Mouse (Mus musculus): ENCODE results near the gene Rims1. TPM values are rescaled to one million over a fixed set of nuclear protein-coding genes. Genes with fewer than 3 reads are reported as not detected.

Rims1 gene
- polyA plus RNA-seq, 1 experiment from 2014 or later = 3.2 TPM

DNA sequence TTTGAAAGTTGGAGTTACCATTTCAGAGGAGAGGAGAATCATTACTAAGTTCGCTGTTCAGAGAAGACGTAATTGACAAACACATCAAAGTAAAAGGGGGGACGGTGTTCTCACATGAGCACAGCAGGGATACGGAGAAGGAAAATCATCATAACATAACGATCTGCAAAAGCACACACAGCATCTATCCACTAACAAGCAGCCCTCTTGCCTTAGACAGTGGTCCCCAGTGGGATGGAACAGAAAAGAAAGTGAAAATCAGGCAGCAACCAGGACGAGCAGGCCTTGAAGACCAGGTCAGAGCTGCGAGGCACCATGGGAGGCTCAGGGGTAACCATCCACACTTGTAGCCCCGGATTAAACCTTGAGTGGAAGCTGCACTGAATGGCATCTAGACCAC is 176.8 kb downstream of the Rims1 start:
- H3K9me3 ChIP-seq (replicated peaks; ENCODE audit: control insufficient read depth, low read length) = no peaks in the 10 kb centered on the region
- no peaks in the 10 kb centered on the region for H3K36me3 ChIP-seq (ENCODE audit: control insufficient read depth, insufficient read depth, low read length)
- no peak overlapping the region for H3K27ac ChIP-seq (ENCODE audit: low read depth, low read length)
- no peak overlapping the region for H3K9ac ChIP-seq (ENCODE audit: low read length)
- DNase-seq (ENCODE audit: low spot score) (no peak), ATAC-seq (peak; percentile 20; the same call in 1 of the 2 replicates)
- no peak overlapping the region for H3K4me3 ChIP-seq (ENCODE audit: low read depth, low read length)
- WGBS = 44% methylated on average over 8 of the region's 8 CpGs
- no peaks in the 10 kb centered on the region for H3K27me3 ChIP-seq (replicated peaks; ENCODE audit: control insufficient read depth, insufficient read depth, low read length)
- no peak overlapping the region for H3K4me2 ChIP-seq (ENCODE audit: low read length)
- no peaks in the 10 kb centered on the region for H3K4me1 ChIP-seq (ENCODE audit: control insufficient read depth, insufficient read depth, low read length)

DNA sequence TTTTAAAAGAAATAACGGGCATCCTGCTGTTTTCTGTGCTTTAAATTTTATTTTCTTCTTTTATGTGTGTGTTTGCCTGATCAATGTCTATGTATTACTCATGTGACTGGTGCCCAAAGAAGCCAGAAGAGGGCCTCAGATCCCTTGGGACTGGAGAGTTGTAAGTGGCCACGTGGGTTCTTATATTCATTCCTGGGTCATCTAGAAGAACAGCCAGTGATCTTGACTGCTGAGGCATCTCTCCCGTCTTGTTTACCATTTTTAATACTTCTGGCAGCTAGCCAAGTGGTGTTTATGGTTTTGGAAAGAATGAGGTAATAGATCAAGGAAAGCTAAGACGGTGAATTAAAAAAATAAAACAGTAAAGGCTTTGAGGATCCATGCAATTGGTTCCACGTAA is 178.8 kb downstream of the Rims1 start:
- Histone ChIP-seq H3K27me3 (replicated peaks; ENCODE audit: control insufficient read depth, insufficient read depth, low read length) (no peaks in the 10 kb centered on the region), H3K4me3 (ENCODE audit: low read depth, low read length) (no peak overlapping the region), H3K4me2 (ENCODE audit: low read length) (no peak overlapping the region), H3K9ac (ENCODE audit: low read length) (no peak overlapping the region), H3K9me3 (replicated peaks; ENCODE audit: control insufficient read depth, low read length) (no peaks in the 10 kb centered on the region), H3K27ac (ENCODE audit: low read depth, low read length) (no peak overlapping the region), H3K36me3 (ENCODE audit: control insufficient read depth, insufficient read depth, low read length) (no peaks in the 10 kb centered on the region), H3K4me1 (ENCODE audit: control insufficient read depth, insufficient read depth, low read length) (no peaks in the 10 kb centered on the region)
- ATAC-seq (no peak), DNase-seq (ENCODE audit: low spot score) (peak; percentile 38)
- WGBS = 46% methylated on average over 5 of the region's 5 CpGs

DNA sequence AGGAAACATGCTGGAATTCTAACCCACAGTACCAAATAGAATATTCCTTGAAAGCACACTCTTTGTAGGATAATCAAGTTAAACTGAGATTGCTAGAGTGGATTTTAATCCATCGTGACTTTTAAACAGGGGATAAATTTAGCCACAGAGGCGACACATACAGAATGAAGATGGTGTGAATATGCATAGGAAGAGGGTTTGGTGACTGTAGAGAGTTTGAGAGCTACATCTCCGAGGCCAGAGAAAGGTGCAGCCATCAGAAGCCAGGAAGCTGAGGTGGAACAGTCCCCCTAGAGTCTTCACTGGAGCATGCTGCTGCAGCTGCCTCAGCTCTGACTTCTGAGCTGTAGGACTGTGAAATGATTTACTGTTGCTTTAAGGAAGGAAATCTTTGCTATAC is 179.5 kb downstream of the Rims1 start:
- Histone ChIP-seq H3K9me3 (replicated peaks; ENCODE audit: control insufficient read depth, low read length) (no peaks in the 10 kb centered on the region), H3K4me2 (ENCODE audit: low read length) (no peak overlapping the region), H3K9ac (ENCODE audit: low read length) (no peak overlapping the region), H3K27me3 (replicated peaks; ENCODE audit: control insufficient read depth, insufficient read depth, low read length) (no peaks in the 10 kb centered on the region), H3K4me1 (ENCODE audit: control insufficient read depth, insufficient read depth, low read length) (no peaks in the 10 kb centered on the region), H3K4me3 (ENCODE audit: low read depth, low read length) (no peak overlapping the region), H3K27ac (ENCODE audit: low read depth, low read length) (no peak overlapping the region), H3K36me3 (ENCODE audit: control insufficient read depth, insufficient read depth, low read length) (no peaks in the 10 kb centered on the region)
- whole genome bisulfite sequencing = 73% methylated on average over 3 of the region's 3 CpGs
- DNase-seq (ENCODE audit: low spot score) (no peak), ATAC-seq (no peak)

DNA sequence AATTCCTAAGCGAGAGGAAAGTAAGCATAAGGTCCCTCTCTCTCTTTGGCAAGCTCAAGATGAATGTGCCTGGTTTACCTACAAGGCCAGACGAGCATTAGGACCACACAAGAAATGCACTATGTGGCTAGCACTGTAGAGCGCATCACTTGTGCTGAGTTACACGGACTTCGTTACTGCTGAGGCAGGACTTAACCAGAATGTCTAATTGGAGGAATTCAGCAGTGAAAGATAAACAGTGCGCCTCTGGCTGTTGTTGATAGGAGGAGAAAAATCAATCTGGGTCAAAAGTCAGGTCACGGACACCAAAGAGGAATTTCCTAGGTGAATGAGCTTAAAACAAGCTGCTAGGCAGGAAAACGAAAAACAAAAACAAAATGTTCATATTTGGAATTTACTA is 185.0 kb downstream of the Rims1 start:
- DNase-seq (ENCODE audit: low spot score) (no peak), ATAC-seq (no peak)
- Histone ChIP-seq H3K36me3 (ENCODE audit: control insufficient read depth, insufficient read depth, low read length) (no peaks in the 10 kb centered on the region), H3K27me3 (replicated peaks; ENCODE audit: control insufficient read depth, insufficient read depth, low read length) (no peaks in the 10 kb centered on the region), H3K27ac (ENCODE audit: low read depth, low read length) (no peak overlapping the region), H3K4me2 (ENCODE audit: low read length) (no peak overlapping the region), H3K9ac (ENCODE audit: low read length) (no peak overlapping the region), H3K4me1 (ENCODE audit: control insufficient read depth, insufficient read depth, low read length) (no peaks in the 10 kb centered on the region), H3K4me3 (ENCODE audit: low read depth, low read length) (no peak overlapping the region), H3K9me3 (replicated peaks; ENCODE audit: control insufficient read depth, low read length) (no peaks in the 10 kb centered on the region)
- 71% methylated on average over 8 of the region's 8 CpGs for WGBS

DNA sequence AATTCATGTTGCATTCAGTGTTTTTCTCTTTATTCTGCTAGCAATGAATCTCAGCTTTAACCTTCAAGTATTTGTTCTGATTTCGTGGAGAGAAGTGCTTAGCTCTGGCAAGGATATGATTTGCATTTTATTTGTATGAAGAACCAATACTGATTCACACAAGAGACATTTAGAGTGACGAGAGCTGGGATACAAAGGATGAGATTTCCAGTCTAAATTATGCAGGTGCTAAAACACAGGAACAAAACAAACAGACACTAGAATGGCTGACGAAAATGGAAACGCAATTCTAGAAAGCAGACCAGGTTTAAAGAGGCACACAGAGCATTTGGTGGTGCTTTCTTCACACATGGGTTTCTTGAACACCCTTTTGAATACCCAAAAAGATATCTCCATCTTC is 190.2 kb downstream of the Rims1 start:
- no peak overlapping the region for H3K27ac ChIP-seq (ENCODE audit: low read depth, low read length)

DNA sequence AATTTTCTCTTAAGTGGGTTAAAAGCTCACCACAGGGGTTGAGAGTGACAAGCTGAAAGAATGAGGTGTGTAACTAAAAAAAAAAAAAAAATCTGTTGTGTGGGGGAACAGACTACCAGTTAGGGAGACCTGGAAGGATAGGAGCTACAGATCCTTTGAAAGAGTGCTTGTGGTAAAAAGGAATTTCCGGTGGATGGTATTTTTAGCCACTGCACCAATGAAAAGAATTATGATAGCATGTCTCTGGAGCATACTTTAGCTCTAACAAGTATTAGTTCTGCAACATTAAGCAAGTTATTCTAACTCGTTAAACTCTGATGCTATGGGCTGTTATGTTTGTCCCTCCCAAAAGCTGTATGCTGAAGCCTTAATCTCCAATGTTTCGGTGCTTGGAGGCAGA is 192.2 kb downstream of the Rims1 start:
- 54% methylated on average over 3 of the region's 3 CpGs for WGBS
- DNase-seq (ENCODE audit: low spot score) (no peak), ATAC-seq (no peak)
- Histone ChIP-seq H3K36me3 (ENCODE audit: control insufficient read depth, insufficient read depth, low read length) (no peaks in the 10 kb centered on the region), H3K27me3 (replicated peaks; ENCODE audit: control insufficient read depth, insufficient read depth, low read length) (no peaks in the 10 kb centered on the region), H3K9ac (ENCODE audit: low read length) (no peak overlapping the region), H3K4me2 (ENCODE audit: low read length) (no peak overlapping the region), H3K4me1 (ENCODE audit: control insufficient read depth, insufficient read depth, low read length) (no peaks in the 10 kb centered on the region), H3K27ac (ENCODE audit: low read depth, low read length) (no peak overlapping the region), H3K9me3 (replicated peaks; ENCODE audit: control insufficient read depth, low read length) (no peaks in the 10 kb centered on the region), H3K4me3 (ENCODE audit: low read depth, low read length) (no peak overlapping the region)

More for the DNA sequence above, 190.2 kb downstream of the Rims1 start:
- ATAC-seq (no peak), DNase-seq (ENCODE audit: low spot score) (no peak)
- no peaks in the 10 kb centered on the region for H3K4me1 ChIP-seq (ENCODE audit: control insufficient read depth, insufficient read depth, low read length)
- WGBS = 54% methylated on average over 4 of the region's 4 CpGs
- H3K9ac ChIP-seq (ENCODE audit: low read length) = no peak overlapping the region
- no peak overlapping the region for H3K4me2 ChIP-seq (ENCODE audit: low read length)
- no peaks in the 10 kb centered on the region for H3K9me3 ChIP-seq (replicated peaks; ENCODE audit: control insufficient read depth, low read length)
- H3K27me3 ChIP-seq (replicated peaks; ENCODE audit: control insufficient read depth, insufficient read depth, low read length) = no peaks in the 10 kb centered on the region
- H3K36me3 ChIP-seq (ENCODE audit: control insufficient read depth, insufficient read depth, low read length) = no peaks in the 10 kb centered on the region
- no peak overlapping the region for H3K4me3 ChIP-seq (ENCODE audit: low read depth, low read length)

DNA sequence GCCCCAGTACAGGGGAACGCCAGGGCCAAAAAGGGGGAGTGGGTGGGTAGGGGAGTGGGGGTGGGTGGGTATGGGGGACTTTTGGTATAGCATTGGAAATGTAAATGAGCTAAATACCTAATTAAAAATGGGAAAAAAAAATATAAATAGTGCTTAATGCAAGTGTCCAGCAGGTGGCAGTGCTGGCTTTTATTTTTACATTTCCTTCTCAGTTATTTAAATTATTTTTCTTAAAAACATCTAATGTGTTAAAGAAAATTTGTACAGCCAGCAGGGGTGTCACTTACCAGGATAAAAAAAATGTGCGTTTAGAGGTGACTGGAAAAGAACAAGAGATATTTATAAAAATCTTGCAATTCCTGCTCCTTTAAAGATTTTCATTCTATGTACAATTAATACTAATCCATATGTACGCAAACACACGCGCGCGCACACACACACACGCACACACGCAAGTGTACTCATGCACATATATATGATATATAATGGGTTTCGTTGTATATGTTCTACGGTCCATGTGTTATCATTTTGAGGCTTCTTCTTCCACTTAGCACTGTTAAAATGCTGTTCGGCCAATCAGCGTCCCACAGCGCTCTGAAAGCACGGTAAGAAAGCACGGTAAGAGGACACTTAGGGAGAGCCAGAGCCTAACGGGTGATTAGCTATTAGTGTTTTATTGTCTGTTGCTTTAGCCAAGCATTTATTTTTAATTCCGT is 201.3 kb downstream of the Rims1 start:
- peak; percentile 67 for DNase-seq (ENCODE audit: low spot score)
- ATAC-seq = peak; percentile 46; the same call in 1 of the 2 replicates
- no peaks in the 10 kb centered on the region for H3K4me1 ChIP-seq (ENCODE audit: control insufficient read depth, insufficient read depth, low read length)
- no peaks in the 10 kb centered on the region for H3K27me3 ChIP-seq (replicated peaks; ENCODE audit: control insufficient read depth, insufficient read depth, low read length)
- 64% methylated on average over 18 of the region's 18 CpGs for WGBS
- H3K9ac ChIP-seq (ENCODE audit: low read length) = no peak overlapping the region
- H3K4me3 ChIP-seq (ENCODE audit: low read depth, low read length) = no peak overlapping the region
- no peaks in the 10 kb centered on the region for H3K36me3 ChIP-seq (ENCODE audit: control insufficient read depth, insufficient read depth, low read length)
- no peak overlapping the region for H3K4me2 ChIP-seq (ENCODE audit: low read length)
- no peaks in the 10 kb centered on the region for H3K9me3 ChIP-seq (replicated peaks; ENCODE audit: control insufficient read depth, low read length)
- H3K27ac ChIP-seq (ENCODE audit: low read depth, low read length) = no peak overlapping the region

DNA sequence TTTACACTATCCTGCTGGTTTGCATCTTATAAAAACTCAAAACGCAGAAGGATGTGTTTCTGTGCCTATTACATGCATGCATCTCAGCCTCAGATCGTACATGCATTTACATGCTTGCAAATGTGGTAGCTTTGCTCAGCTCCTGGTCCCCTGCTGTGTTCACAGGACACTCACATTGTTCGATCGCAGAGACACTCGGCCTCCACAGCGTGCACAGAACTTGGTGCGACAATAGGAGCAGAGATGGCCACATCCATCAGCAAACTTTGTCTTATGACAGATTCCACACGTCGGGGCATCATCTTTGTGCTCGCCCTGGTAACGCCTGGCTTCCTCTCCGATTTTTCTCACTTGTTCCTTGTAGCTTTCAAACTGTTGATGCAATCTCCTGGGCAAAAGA is 209.6 kb downstream of the Rims1 start:
- Histone ChIP-seq H3K4me2 (ENCODE audit: low read length) (no peak overlapping the region), H3K36me3 (ENCODE audit: control insufficient read depth, insufficient read depth, low read length) (no peaks in the 10 kb centered on the region), H3K4me3 (ENCODE audit: low read depth, low read length) (no peak overlapping the region), H3K9me3 (replicated peaks; ENCODE audit: control insufficient read depth, low read length) (no peaks in the 10 kb centered on the region), H3K9ac (ENCODE audit: low read length) (no peak overlapping the region), H3K27ac (ENCODE audit: low read depth, low read length) (no peak overlapping the region), H3K27me3 (replicated peaks; ENCODE audit: control insufficient read depth, insufficient read depth, low read length) (no peaks in the 10 kb centered on the region), H3K4me1 (ENCODE audit: control insufficient read depth, insufficient read depth, low read length) (no peaks in the 10 kb centered on the region)
- ATAC-seq = no peak
- DNase-seq (ENCODE audit: low spot score) = no peak
- WGBS = 71% methylated on average over 12 of the region's 12 CpGs

DNA sequence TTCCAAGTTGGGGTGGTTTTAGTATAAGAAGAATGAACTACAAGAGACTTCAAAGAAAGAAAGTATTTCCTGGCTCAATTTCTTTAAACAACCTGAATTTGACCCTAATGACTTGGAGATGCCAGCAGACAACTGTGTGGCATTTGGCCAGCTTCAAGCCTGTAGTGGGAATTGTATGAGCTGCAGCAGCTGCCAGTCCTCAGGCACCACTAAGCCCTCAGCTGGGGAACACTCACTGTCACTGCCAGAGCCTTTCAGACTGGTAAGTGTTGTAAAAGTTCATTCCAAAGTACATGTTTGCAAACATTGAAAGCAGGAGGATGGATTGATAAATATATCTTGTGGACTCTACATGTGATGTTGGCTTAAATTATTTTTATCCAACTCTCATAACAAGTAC is 211.0 kb downstream of the Rims1 start:
- Histone ChIP-seq H3K4me1 (ENCODE audit: control insufficient read depth, insufficient read depth, low read length) (no peaks in the 10 kb centered on the region), H3K9me3 (replicated peaks; ENCODE audit: control insufficient read depth, low read length) (no peaks in the 10 kb centered on the region), H3K9ac (ENCODE audit: low read length) (no peak overlapping the region), H3K27me3 (replicated peaks; ENCODE audit: control insufficient read depth, insufficient read depth, low read length) (no peaks in the 10 kb centered on the region), H3K4me2 (ENCODE audit: low read length) (no peak overlapping the region), H3K36me3 (ENCODE audit: control insufficient read depth, insufficient read depth, low read length) (no peaks in the 10 kb centered on the region), H3K27ac (ENCODE audit: low read depth, low read length) (no peak overlapping the region), H3K4me3 (ENCODE audit: low read depth, low read length) (no peak overlapping the region)
- DNase-seq (ENCODE audit: low spot score) (peak; percentile 11), ATAC-seq (no peak)

All from forebrain, embryonic 14.5 days (tissue).